Mouse (Mus musculus) induced T-regulatory cell, adult 2 months (primary cell): ENCODE results near the gene Utp4.
A peak's percentile ranks its signal among the peaks of the same experiment; 100 is the strongest.
"Not testable (repeated sequence)": the region's sequence is repeated elsewhere in the genome, so short reads cannot be mapped to it uniquely, and the experiment has no call there.

Source experiments
- DNase-seq: peaks from one replicate; pipeline ENCODE4 v3.0.0-alpha.2; 2012; ENCODE audit warnings: low read depth

Gene Utp4

DNA sequence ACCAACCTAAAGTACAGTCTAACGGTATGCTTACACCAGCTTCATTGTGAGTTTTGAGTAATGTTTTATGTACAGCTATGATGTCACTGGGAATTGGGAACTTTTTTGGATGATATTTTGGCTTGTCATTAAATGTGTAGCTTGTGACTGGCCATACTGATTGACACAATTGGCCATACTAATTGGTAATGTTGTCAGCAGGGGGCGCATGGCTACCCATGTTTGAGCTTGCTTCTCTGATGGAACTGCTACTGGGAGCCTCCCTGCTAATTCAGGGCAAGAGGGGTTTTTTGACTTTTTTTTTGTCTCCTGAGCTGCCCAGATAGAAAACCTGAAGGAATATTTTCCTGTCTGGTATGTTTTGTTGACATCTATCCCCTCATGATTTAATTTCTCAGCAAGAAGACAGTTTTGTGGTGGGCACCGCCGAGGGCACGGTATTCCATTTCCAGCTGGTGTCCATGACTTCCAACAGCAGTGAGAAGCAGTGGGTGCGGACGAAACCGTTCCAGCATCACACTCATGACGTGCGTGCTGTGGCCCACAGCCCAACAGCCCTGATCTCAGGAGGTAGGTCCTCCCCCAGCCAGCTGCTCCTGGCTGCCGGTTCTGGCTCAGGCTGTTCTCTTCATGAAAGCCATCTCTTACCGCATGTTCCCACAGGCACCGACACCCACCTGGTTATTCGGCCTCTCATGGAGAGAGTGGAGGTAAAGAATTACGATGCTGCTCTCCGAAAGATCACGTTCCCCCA is 12.5 kb downstream of the Utp4 start:
- peak; percentile 75 for DNase-seq

DNA sequence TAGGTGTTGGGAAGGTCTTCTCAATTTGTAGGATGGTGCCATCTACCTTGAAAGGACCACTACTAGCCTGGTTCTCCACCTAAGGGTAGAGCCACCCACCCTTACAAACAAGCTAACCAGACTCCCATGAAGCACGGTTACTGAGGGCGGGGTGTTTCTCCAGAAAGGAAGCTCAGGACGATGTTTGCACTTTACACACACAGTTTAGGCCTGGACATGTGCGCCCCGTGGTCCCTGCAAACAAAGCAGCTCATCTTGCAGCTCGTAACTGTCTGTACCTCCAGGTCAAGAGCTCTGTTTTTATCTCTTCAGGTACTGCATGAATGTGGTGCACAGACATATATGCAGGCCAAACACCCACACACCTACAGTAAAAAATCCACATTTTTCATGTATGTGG is 13.2 kb downstream of the Utp4 start:
- DNase-seq = no peak

DNA sequence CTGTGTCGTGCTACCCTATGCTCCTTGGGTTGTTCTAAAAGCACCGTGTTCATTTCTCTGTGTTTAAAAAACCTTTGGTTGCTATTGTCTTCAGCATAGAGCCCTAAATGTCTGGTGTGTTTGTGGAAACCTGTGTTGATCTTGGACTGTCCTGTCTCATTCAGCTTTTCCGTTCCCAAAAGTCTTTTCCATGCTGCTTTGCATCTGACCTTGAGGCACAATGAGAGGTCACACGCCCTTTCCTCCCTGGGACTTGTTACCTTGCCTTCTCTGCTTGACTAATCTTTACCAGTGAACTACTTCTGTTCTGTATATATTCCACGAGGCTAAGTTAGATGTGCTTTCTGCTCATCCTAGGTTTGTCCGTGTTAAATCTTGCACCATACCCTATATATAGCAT is 14.0 kb downstream of the Utp4 start:
- no peak for DNase-seq

DNA sequence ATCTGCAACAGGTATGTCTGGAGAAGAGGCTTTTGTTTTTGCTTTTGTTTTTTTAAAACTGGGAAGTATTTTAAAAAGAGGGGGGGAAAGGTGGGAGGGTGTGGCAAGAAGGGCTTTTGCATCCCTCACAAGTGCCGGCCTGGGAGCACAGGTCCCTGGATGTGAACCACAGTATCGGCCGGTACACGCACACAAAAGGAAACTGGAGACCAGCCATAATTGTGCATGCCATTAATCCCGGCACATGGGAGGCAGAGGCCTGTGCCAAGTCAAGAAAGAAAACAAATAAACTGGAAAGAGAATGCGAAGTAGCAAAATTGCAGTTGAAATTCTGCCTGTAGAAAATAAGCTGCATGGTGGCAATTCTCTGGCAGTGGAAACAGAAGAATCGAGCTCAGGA is 14.9 kb downstream of the Utp4 start:
- no peak for DNase-seq

DNA sequence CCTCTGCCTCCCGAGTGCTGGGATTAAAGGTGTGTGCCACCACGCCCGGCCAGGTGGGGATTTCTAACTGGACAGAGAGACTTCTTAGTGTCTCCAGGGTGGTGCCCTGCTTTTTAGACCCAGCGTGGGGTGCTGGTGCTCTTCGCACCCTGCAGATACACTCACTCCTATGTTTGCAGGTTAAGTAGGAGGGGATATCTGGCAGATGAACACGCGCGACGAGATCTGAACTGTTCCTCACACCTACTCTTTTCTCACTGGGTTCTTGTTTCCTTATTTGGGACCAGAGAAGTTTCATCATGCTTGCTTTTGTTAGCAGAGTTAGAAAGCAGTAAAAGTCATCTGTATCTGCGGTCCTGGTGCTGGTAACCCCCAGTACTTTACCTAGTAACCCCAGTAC is 20.2 kb downstream of the Utp4 start:
- DNase-seq = no peak

DNA sequence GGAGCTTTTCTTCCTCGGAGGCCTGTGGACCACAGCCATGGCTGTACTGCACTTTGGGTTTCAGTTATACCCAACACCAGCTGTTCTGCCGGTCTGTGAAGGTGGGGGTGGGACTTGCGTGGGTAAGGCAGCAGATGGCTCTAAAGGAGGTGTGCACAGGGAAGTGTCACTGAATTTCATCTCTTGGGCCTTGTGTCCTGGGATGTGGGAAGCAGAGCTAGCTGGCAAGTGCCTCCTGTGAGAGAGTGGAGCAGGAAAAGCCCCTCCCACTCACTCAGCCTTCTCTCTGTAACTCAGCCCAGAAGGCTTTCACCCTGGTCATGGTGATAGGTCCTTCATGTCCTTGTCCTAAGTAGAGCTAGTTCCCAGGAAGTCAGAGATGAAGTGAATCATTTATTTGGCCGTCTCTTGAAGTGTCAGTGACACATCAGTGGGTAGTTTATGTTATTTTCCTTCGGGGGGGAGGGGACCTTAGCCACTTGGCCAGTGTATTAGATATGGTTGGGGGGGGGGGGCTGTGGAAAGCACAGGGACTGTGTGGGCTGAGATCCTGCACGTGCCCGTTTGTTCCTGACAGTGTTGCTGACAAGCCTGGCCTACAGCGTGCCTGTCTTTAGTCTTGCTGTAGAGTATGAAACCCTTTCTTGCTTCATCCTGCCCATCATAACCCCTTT is 26.4 kb downstream of the Utp4 start:
- no peak for DNase-seq

DNA sequence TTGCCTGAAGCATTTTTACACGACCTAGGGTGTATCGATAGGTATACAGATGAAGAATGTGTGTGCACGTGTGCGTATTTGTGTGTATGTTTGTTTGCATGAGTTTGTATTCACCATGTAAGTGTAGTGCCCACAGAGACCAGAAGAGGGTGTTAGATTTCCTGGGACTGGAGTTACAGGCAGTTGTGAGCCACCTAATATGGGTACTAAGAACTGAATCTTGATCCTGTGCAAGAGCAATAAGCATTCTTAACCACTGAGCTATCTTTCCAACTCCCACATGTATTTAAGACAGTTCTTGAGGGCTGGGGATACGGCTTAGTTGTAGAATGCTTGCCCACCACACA is 26.9 kb downstream of the Utp4 start:
- no peak for DNase-seq

DNA sequence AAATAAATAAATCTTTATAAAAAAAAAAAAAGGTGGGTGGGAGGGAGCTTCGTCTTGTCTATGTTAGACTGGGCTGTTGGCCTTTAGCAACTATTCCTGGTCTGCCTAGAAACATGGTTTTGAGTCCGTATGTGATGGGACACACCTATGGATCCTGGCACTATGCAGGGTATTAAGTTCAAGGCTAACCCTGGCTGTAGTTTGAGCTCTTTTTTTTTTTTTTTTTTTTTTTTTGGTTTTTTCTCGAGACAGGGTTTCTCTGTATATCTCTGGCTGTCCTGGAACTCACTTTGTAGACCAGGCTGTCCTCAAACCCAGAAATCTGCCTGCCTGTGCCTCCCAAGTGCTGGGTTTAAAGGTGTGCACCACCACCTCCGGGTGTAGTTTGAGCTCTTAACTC is 30.6 kb downstream of the Utp4 start:
- no peak for DNase-seq

DNA sequence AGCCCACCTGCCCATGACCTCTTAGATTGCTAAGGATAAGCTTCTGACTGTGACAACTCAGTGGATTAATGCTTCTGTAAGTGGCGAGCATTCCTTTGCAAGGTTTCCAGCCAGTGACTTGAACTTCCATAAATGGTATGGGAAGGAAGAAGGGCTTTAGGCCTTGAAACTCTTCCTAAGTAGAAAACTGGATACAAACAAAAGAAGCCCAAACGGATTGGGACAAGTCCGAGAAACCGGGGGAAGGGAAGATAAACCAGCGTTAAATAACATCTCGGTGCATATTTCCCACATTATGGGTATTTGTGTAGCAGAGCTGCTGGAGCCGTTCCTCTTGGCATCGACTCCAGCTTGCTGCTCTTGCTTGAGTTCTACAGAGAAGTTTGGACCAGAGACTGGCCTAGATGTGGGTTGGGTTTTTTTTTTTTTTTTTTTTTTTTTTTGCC is 31.5 kb downstream of the Utp4 start:
- DNase-seq = no peak

DNA sequence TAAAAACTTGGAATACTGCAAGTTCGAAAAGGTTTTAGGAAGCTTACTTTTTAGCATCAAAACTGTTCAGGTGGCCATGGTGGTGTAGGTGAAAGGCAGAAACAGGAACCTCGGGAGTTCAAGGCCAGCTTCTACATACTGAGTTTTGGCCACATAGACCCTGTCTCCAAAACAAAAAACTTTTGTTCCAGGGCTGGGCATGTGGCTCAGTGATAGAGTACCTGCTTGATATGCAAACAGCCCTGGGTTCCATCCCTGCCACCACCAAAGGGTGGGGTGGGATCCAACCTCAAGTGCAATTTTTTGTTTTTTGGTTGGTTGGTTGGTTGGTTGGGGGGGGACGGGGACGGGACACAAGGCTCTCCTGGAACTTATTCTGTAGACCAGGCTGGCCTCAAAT is 32.0 kb downstream of the Utp4 start:
- no peak for DNase-seq

DNA sequence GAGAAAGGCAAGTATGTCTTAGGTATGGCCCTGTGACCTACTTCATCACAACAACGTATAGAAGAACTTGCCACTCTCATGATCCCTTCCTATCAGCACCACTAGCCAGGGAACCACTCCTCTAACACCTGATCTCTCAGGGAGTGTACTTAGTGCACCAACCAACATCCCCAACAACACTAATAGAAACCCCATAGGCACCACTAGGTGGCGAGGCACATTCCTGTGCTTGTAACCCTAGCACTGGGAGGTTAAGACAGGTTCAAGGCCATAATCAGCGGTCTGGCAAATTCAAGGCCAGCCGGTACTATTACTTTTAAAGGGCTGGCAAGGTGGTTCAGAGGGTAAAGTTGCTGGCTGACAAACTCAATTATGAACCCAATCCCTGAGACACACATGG is 33.8 kb downstream of the Utp4 start:
- DNase-seq = peak; percentile 75

DNA sequence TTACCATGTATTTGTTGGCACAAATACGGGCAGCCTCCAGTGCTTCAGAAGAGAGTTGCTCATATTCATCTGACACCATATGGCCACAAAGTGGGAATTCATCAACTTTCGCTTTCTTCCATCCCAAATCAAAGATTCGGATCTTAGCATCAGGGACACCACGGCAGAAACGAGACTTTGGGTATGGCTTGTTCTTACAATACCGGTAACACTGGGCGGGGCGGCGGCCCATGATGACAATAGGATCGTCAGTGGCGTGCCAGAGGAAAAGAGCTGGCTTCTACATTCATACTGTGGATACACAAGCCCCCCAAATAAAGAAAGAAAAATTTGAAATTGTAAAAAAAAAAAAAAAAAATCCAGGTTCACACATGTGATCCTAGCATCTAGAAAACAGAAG is 34.7 kb downstream of the Utp4 start:
- DNase-seq = not testable (repeated sequence)

DNA sequence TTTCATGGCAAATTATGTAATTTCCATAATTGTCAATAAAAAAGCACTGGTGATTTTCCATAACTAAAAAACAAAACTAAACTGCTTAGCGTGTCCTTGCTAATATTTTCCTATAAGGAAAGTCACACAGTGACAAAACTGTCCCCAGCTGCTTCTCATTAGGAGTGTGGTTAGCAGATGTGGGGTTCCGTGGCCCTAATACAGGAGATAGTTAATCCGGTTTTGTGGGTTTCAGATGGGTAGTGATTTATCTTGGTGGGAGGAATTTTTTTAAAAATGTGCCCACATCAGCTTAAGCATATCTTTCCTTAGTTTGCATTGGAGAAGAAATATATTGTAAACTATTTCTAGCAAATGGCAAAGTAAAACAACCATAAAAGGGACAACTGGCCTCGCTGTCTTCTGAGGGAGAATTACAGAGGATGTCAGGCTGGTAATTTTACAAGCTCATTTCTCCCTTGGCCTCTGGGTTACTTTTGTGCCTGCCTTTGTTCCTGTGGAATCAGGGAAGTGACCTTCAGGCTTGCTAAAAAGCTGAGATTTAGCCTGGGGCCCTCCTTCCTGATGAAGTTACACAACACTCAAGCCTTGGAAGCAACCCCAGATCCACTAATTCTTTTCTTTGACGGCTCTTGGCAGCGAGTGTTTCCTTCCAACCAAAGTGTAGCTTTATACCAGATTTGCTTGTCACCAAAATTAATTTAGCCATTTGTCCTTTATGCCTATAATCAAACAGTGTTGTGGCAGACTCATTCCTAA is 35.9 kb downstream of the Utp4 start:
- DNase-seq = no peak

DNA sequence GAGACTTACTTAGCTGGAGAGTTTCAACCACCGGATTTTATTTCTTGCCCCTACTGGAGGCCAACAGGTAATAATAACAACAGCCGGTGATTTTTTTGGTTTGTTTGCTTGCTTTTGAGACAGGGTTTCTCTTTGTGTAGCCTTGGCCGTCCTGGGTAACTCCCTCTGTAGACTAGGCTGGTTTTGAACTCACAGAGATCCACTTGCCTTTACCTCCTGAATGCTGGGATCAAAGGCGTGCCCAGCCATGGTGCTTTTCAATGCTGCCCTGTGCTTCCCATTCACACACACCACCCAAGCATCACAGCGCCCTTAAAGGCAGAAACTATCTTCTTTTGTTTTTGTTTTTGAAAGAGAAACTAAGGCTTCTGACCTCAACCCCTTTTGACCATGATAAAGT is 36.5 kb downstream of the Utp4 start:
- no peak for DNase-seq

DNA sequence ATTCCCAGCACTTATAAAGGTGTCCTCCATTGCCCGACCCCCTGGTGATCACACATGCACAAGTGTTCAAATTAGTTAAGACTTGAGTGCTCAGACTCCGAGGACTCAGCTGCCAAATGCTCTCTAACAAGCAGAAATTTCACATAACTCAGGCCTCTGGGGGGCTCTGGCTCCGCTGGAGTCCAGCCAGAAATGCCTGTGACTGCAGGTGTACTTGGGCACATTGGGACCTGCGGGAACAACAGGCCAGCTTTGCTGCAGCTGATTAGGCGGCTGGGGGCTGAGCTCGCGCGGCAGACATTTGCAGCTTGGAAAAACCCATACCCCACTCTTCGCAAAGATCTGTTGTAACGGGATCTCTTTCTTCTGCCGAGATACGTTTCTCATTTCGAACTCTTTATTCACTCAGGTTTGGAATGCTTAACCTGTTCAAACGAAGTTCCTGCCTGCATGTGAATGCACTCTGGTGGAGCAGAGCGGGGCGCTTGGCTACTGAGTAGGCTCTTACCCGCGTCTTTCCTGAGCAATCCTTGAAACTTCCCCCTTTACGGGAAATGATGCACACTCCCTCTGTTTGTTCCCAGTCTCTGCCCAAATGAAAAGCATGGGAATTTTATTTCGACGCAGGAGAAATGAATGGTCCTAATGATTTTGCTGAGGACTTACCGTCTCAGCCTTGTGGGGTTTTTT is 39.1 kb downstream of the Utp4 start:
- DNase-seq = peak; percentile 20

DNA sequence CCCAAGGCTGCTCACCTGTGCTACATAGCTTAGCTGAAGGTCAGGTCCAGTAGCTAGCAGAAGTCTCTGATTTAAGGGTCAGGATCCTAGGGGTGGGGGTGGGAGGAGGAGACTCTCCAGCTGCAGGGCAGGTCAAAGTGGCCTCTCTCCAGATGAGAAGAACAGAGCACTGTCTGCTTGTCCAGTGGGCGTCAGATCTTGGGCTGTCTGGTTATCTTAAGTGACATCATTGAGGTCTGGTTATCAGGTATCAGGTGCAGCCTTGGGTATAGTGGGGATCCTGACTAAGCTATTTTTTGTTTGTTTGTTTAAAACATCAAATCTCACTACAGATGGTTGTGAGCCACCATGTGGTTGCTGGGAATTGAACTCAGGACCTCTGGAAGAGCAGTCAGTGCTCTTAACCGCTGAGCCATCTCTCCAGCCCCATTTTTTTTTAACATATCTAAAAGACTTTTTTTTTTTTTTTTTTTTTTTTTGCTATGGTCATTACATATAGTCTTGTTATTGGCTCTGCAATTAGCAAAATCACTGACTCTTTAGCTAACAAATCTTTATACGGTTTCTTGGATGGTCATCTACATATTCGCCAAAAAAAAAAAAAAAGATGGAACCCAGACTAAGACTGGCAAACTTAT is 40.2 kb downstream of the Utp4 start:
- peak; percentile 29 for DNase-seq

DNA sequence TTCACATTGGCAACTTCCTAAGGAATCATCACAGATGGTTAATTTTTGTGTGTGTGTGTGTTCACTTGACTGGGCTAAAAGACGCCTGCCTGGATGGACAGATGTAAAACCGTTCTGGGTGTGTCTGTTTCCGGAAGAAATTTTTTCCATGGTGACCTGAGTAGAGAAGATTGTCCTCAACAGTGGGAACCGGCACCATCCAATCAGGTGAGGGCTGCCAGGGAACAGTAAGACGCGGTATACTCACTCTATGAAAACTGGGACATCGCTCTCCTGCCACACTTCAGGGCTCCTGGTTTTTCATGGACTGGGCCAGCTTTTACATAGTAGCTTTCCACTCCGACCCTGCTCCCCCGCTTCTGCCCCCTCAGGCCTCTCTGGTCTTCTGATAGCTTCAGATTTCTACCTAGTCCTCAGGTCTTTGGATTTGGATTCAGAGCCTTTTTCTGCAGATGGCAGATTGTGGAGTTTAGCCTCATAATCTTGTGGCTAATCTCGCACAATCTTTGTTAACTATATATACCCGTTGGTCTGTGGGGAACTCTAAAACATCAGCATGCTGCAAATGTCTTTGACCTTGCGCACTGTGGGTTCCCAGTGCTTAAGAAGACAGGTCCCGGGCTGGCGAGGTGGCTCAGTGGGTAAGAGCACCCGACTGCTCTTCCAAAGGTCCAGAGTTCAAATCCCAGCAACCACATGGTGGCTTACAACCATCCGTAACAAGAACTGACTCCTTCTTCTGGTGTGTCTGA is 41.0 kb downstream of the Utp4 start:
- DNase-seq = peak; percentile 64

DNA sequence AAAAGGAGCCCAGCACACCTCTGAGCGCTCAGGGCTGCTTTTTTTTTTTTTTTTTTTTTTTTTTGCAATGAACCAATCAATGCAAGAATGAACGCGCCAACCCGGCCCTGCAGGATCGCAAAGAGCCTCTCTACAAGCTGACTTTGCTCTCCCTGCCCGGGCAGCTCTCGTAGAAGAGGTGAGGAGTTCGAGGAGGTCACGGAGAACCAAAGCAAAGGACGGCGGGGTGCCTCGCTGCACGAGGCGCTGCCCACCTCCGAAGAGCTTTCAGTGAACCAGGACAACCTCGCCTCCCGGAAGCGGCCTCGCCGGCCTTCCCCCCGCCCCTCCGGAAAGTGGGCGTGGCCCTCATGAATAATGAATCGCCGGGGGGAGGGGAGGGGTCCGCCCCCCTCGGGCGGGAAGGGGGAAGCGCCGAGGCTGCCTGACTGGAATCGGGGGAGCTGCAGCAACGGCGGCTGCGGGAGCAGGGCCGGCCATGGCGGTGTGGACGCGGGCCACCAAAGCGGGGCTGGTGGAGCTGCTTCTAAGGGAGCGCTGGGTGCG is 42.0 kb downstream of the Utp4 start, which contains the start of gene Sntb2:
Gene Sntb2, plus strand, starts transcription at position 427 of the 546 bp plus-strand sequence.
- peak; percentile 97 for DNase-seq

DNA sequence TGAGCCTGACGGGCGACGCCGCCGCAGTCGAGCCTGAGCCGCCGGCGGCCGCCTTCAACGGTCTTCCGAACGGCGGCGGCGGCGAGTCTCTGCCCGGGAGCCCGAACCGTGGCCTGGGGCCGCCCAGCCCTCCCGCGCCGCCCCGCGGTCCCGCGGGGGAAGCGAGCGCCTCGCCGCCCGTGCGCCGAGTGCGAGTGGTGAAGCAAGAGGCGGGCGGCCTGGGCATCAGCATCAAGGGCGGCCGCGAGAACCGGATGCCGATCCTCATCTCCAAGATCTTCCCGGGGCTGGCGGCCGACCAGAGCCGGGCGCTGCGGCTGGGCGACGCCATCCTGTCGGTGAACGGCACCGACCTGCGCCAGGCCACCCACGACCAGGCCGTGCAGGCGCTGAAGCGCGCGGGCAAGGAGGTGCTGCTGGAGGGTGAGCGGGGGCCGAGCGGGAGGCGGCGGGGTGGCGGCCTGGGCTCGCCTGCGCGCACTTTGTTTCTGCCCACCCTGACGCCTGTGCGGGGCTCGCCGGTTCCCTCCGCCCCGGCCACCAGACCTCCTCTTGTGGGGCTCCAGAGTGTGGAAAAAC is 42.6 kb downstream of the Utp4 start:
- DNase-seq = peak; percentile 67

DNA sequence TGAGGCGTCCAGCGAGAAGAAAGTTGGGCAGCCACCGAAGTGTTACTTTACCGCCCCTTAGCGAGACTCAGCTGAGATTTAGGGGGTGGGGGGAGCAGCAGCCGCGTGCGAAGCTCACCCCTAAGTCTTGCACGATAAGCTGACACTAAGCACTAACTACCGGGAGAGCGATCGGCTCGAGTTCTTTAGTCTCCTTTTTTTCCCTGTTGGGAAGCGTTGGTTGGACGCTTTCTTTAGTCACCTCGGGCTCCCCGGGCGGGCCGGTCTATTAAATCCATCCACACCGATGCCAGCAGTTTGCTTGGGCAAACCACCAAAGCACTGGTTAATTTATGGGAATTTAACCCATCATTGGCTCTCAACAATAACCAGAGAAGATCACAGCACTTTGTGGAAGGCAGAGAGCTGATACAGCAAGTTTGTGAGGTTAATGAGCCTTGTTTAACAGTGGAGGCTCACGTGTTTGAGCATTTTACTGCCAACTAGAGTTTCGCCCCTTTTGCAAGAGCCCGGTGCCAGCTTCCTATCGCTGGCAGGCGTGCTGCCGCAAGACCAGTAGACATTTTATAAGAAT is 43.1 kb downstream of the Utp4 start:
- DNase-seq = peak; percentile 52
